Mouse (Mus musculus) bone marrow macrophage, adult 2 months (primary cell): Measurements from ENCODE around the gene Ikzf1.

Experiments used
- CTCF ChIP-seq: IDR thresholded peaks from 2 replicates; pipeline ENCODE4 v1.5.1; 2012; ENCODE audit warnings: low read depth, mild to moderate bottlenecking, low read length, moderate library complexity
- POLR2A ChIP-seq: IDR thresholded peaks from 2 replicates; pipeline ENCODE4 v1.6.1; 2012; ENCODE audit warnings: mild to moderate bottlenecking, low read depth, low read length, borderline replicate concordance

GRCm38 (mm10) chr11:11798690-11799089 lies 113.9 kb downstream of the Ikzf1 start:
- TF ChIP-seq POLR2A (no peak), CTCF (no peak)
